Comparison of ENCODE assay signal across 8 mouse cellular contexts in genomic region chr6:38532500-38533420, GRCm38 (mm10). TPM values are rescaled to one million over a fixed set of nuclear protein-coding genes. Genes with fewer than 3 reads are reported as not detected.
DNase-seq lines count a peak whose midpoint lies in the region; ATAC-seq lines count a peak whose summit lies in the region.

No protein-coding gene starts in this region.

- no peak for DNase-seq in lung, postnatal 10 days
- DNase-seq in brain, adult 2 months (ENCODE audit: low read depth, low spot score), result peak; percentile 23
- DNase-seq in spleen, postnatal 4 days (ENCODE audit: low spot score in 2 of 2), result peak; percentile 40 to 77
- DNase-seq in natural killer cell, adult 2 months (ENCODE audit: low spot score in 2 of 2), result no peak

- H3K9me3 ChIP-seq in lung, embryonic 15.5 days, result no peaks in the 10 kb centered on the region
- no peaks in the 10 kb centered on the region for H3K9me3 ChIP-seq in hindbrain, embryonic 12.5 days (replicated peaks)

- peak overlapping the region; percentile 98 for H3K4me3 ChIP-seq in lung, embryonic 15.5 days
- H3K4me3 ChIP-seq in hindbrain, embryonic 12.5 days, result peak overlapping the region; percentile 72

- no peaks in the 10 kb centered on the region for H3K27me3 ChIP-seq in lung, embryonic 15.5 days
- no peaks in the 10 kb centered on the region for H3K27me3 ChIP-seq in hindbrain, embryonic 12.5 days

- H3K36me3 ChIP-seq in lung, embryonic 15.5 days, result no peaks in the 10 kb centered on the region
- no peaks in the 10 kb centered on the region for H3K36me3 ChIP-seq in hindbrain, embryonic 12.5 days

- peak; percentile 51 for ATAC-seq in lung, embryonic 15.5 days (ENCODE audit: borderline replicate concordance, extremely low read depth, low FRiP score, low TSS enrichment)
- peak; percentile 26; the same call in 1 of the 2 replicates for ATAC-seq in erythroid progenitor cell, adult 5-6 weeks (replicated peaks; ENCODE audit: low FRiP score, poor library complexity, severe bottlenecking)
- ATAC-seq in hindbrain, embryonic 12.5 days (ENCODE audit: low FRiP score), result peak; percentile 62
- peak; percentile 4; the same call in 1 of the 2 replicates for ATAC-seq in megakaryocyte, adult 5-6 weeks (ENCODE audit: poor library complexity, severe bottlenecking)

- H3K27ac ChIP-seq in lung, embryonic 15.5 days, result peak overlapping the region; percentile 95
- peak overlapping the region; percentile 85 for H3K27ac ChIP-seq in hindbrain, embryonic 12.5 days

- WGBS in lung, embryonic 15.5 days, result 6% methylated on average over 25 of the region's 25 CpGs
- 11% methylated on average over 25 of the region's 25 CpGs for whole genome bisulfite sequencing in hindbrain, embryonic 12.5 days

- H3K4me2 ChIP-seq in lung, embryonic 15.5 days, result peak overlapping the region; percentile 69
- peak overlapping the region; percentile 75 for H3K4me2 ChIP-seq in hindbrain, embryonic 12.5 days (replicated peaks)

- peaks cover 14% of the 10 kb centered on the region; the same call in 1 of the 2 replicates for H3K4me1 ChIP-seq in lung, embryonic 15.5 days
- H3K4me1 ChIP-seq in hindbrain, embryonic 12.5 days, result peaks cover 13% of the 10 kb centered on the region

- H3K9ac ChIP-seq in lung, embryonic 15.5 days, result peak overlapping the region; percentile 44
- peak overlapping the region; percentile 74 for H3K9ac ChIP-seq in hindbrain, embryonic 12.5 days

RNA-seq across cellular contexts. Expression of gene Fmc1, which starts 0.5 kb away (rescaled TPM):
- polyA plus RNA-seq in lung, embryonic 15.5 days (2015; fragmentation: Nextera tagmentation; extraction: Ambion mirVana), result 104 and 114 TPM in 2 replicates
- total RNA-seq in erythroid progenitor cell, adult 5-6 weeks (2015; ENCODE audit: low replicate concordance), result 26.0 and 26.7 TPM in 2 replicates
- total RNA-seq in erythroid progenitor cell, adult 5-6 weeks (2017; ENCODE audit: low replicate concordance), result 0.90 and 1.1 TPM in 2 replicates
- 100 and 122 TPM in 2 replicates for polyA plus RNA-seq in hindbrain, embryonic 12.5 days (2016; fragmentation: Nextera tagmentation; extraction: Ambion mirVana)
- total RNA-seq in megakaryocyte, adult 5-6 weeks (2015), result 48.0 and 66.4 TPM in 2 replicates
- total RNA-seq in megakaryocyte, adult 5-6 weeks (2017), result 21.9 and 31.2 TPM in 2 replicates

RNA-seq across cellular contexts. Expression of gene Luc7l2, which starts 18.4 kb away (rescaled TPM):
- 29.0 and 35.8 TPM in 2 replicates for polyA plus RNA-seq in lung, embryonic 15.5 days (2015; fragmentation: Nextera tagmentation; extraction: Ambion mirVana)
- total RNA-seq in erythroid progenitor cell, adult 5-6 weeks (2015; ENCODE audit: low replicate concordance), result 322 and 443 TPM in 2 replicates
- 458 and 570 TPM in 2 replicates for total RNA-seq in erythroid progenitor cell, adult 5-6 weeks (2017; ENCODE audit: low replicate concordance)
- polyA plus RNA-seq in hindbrain, embryonic 12.5 days (2016; fragmentation: Nextera tagmentation; extraction: Ambion mirVana), result 48.6 and 49.3 TPM in 2 replicates
- total RNA-seq in megakaryocyte, adult 5-6 weeks (2015), result 143 and 149 TPM in 2 replicates
- 159 and 180 TPM in 2 replicates for total RNA-seq in megakaryocyte, adult 5-6 weeks (2017)

Comparison
In these comparisons a context has a peak if more than half of its experiments do, and no peak if none do; other contexts are left out.
1. ATAC-seq: peak in every context shown above with its lines; median percentile 62 in hindbrain, embryonic 12.5 days; 51 in lung, embryonic 15.5 days; 26 in erythroid progenitor cell, adult 5-6 weeks; 4 in megakaryocyte, adult 5-6 weeks.
2. DNase-seq: peak in brain, adult 2 months (single experiment) and spleen, postnatal 4 days (2 of 2); none in lung, postnatal 10 days (single experiment) and natural killer cell, adult 2 months (0 of 2).